Mouse (Mus musculus) kidney, adult 18-20 months (tissue): ENCODE measurements at regions not wholly inside any gene's neighbourhood (a gene's known extent, or its start where the extent isn't known, plus 50 kb on each side); places are given as distances from the start of the nearest gene placed in this dataset.
"Not testable (repeated sequence)": the region's sequence is repeated elsewhere in the genome, so short reads cannot be mapped to it uniquely, and the experiment has no call there.

Source experiments
- DNase-seq: peaks from one replicate; pipeline ENCODE4 v3.0.0; 2021

- DNase-seq, result no peak
Observed at GRCm38 (mm10) chr15:42082436-42082835, 1948.3 kb downstream of the 9330182O14Rik start.

- DNase-seq, result no peak
Observed at GRCm38 (mm10) chr15:42100730-42101129, 1966.6 kb downstream of the 9330182O14Rik start.

GRCm38 (mm10) chr15:42104816-42105215 is 1970.7 kb downstream of the 9330182O14Rik start:
- DNase-seq, result no peak

GRCm38 (mm10) chr15:42107106-42107505 is 1972.9 kb downstream of the 9330182O14Rik start:
- DNase-seq, result no peak

GRCm38 (mm10) chr15:42111811-42112210 is 1977.6 kb downstream of the 9330182O14Rik start:
- DNase-seq, result no peak

- DNase-seq, result no peak
Observed at GRCm38 (mm10) chr15:42127471-42127870, 1993.3 kb downstream of the 9330182O14Rik start.

GRCm38 (mm10) chr15:42128976-42129375 is 1994.8 kb downstream of the 9330182O14Rik start:
- DNase-seq, result no peak

GRCm38 (mm10) chr15:42166546-42166945 is 2032.4 kb downstream of the 9330182O14Rik start:
- DNase-seq, result no peak

GRCm38 (mm10) chr15:42177766-42178165 is 2043.6 kb downstream of the 9330182O14Rik start:
- DNase-seq, result not testable (repeated sequence)

GRCm38 (mm10) chr15:42207187-42207846 is 2073.2 kb downstream of the 9330182O14Rik start:
- DNase-seq, result no peak

GRCm38 (mm10) chr15:42219496-42219895 is 2085.3 kb downstream of the 9330182O14Rik start:
- no peak for DNase-seq

GRCm38 (mm10) chr15:42220005-42220404 is 2085.8 kb downstream of the 9330182O14Rik start:
- DNase-seq, result no peak

- DNase-seq, result no peak
Observed at GRCm38 (mm10) chr15:42225006-42225405, 2090.8 kb downstream of the 9330182O14Rik start.

- DNase-seq, result no peak
Observed at GRCm38 (mm10) chr15:42231692-42232091, 2097.5 kb downstream of the 9330182O14Rik start.

- no peak for DNase-seq
Observed at GRCm38 (mm10) chr15:42246812-42247211, 2112.6 kb downstream of the 9330182O14Rik start.

GRCm38 (mm10) chr15:42252730-42253330 is 2118.7 kb downstream of the 9330182O14Rik start:
- DNase-seq, result no peak

GRCm38 (mm10) chr15:42256343-42256742 is 2122.2 kb downstream of the 9330182O14Rik start:
- DNase-seq, result no peak

GRCm38 (mm10) chr15:42275117-42275516 is 2141.0 kb downstream of the 9330182O14Rik start:
- no peak for DNase-seq

- no peak for DNase-seq
Observed at GRCm38 (mm10) chr15:42277247-42277646, 2143.1 kb downstream of the 9330182O14Rik start.

GRCm38 (mm10) chr15:42280810-42281209 is 2146.6 kb downstream of the 9330182O14Rik start:
- no peak for DNase-seq

- DNase-seq, result no peak
Observed at GRCm38 (mm10) chr15:42296406-42296805, 2162.2 kb downstream of the 9330182O14Rik start.

- DNase-seq, result no peak
Observed at GRCm38 (mm10) chr15:42297430-42297829, 2163.3 kb downstream of the 9330182O14Rik start.

- DNase-seq, result no peak
Observed at GRCm38 (mm10) chr15:42301956-42302355, 2167.8 kb downstream of the 9330182O14Rik start.

- no peak for DNase-seq
Observed at GRCm38 (mm10) chr15:42304097-42304496, 2169.9 kb downstream of the 9330182O14Rik start.

GRCm38 (mm10) chr15:42309586-42309985 is 2175.4 kb downstream of the 9330182O14Rik start:
- no peak for DNase-seq
